Mouse (Mus musculus): Measurements from ENCODE around the gene Kcnip4. TPM values are rescaled to one million over a fixed set of nuclear protein-coding genes. Genes with fewer than 3 reads are reported as not detected.

Gene Kcnip4
- total RNA-seq, 2 experiments from 2014 or later, result 61.0 to 62.2 TPM

GRCm38 (mm10) chr5:48679733-48680595 is 844.7 kb downstream of the Kcnip4 start:
- intact Hi-C loops (cut with DNase I), result no loop called here
- no peak for DNase-seq (ENCODE audit: low spot score in 2 of 2)

- intact Hi-C loops (cut with DNase I), result no loop called here
- no peak for DNase-seq (ENCODE audit: low spot score in 2 of 2)
These were observed 862.2 kb downstream of the Kcnip4 start for GRCm38 (mm10) chr5:48662504-48662903.

GRCm38 (mm10) chr5:48659975-48660374 is 864.7 kb downstream of the Kcnip4 start:
- DNase-seq (ENCODE audit: low spot score in 2 of 2), result no peak
- intact Hi-C loops (cut with DNase I), result no loop called here

GRCm38 (mm10) chr5:48650496-48650895 is 874.2 kb downstream of the Kcnip4 start:
- intact Hi-C loops (cut with DNase I), result no loop called here
- no peak for DNase-seq (ENCODE audit: low spot score in 2 of 2)

GRCm38 (mm10) chr5:48636675-48637074 is 888.0 kb downstream of the Kcnip4 start:
- intact Hi-C loops (cut with DNase I), result no loop called here
- no peak for DNase-seq (ENCODE audit: low spot score in 2 of 2)

GRCm38 (mm10) chr5:48633631-48634030 is 891.1 kb downstream of the Kcnip4 start:
- intact Hi-C loops (cut with DNase I), result no loop called here
- DNase-seq (ENCODE audit: low spot score in 2 of 2), result no peak

- DNase-seq (ENCODE audit: low spot score in 2 of 2), result no peak
- intact Hi-C loops (cut with DNase I), result no loop called here
These were observed 901.3 kb downstream of the Kcnip4 start for GRCm38 (mm10) chr5:48623370-48623769.

GRCm38 (mm10) chr5:48606916-48607315 is 917.8 kb downstream of the Kcnip4 start:
- no peak for DNase-seq (ENCODE audit: low spot score in 2 of 2)

GRCm38 (mm10) chr5:48606281-48606680 is 918.4 kb downstream of the Kcnip4 start:
- intact Hi-C loops (cut with DNase I), result no loop called here
- peak in 1 of 2 experiments; percentile 20 for DNase-seq (ENCODE audit: low spot score in 2 of 2)

More at GRCm38 (mm10) chr5:48606916-48607315, 917.8 kb downstream of the Kcnip4 start:
- intact Hi-C loops (cut with DNase I), result no loop called here

- no peak for DNase-seq (ENCODE audit: low spot score in 2 of 2)
- intact Hi-C loops (cut with DNase I), result no loop called here
These were observed 925.1 kb downstream of the Kcnip4 start for GRCm38 (mm10) chr5:48599481-48600040.

- intact Hi-C loops (cut with DNase I), result no loop called here
These were observed 936.7 kb downstream of the Kcnip4 start for GRCm38 (mm10) chr5:48588014-48588413.

GRCm38 (mm10) chr5:48583431-48583830 is 941.3 kb downstream of the Kcnip4 start:
- no peak for DNase-seq (ENCODE audit: low spot score in 2 of 2)
- intact Hi-C loops (cut with DNase I), result no loop called here

More at GRCm38 (mm10) chr5:48588014-48588413, 936.7 kb downstream of the Kcnip4 start:
- no peak for DNase-seq (ENCODE audit: low spot score in 2 of 2)

GRCm38 (mm10) chr5:48563996-48564587 is 960.6 kb downstream of the Kcnip4 start:
- intact Hi-C loops (cut with DNase I), result no loop called here
- no peak for DNase-seq (ENCODE audit: low spot score in 2 of 2)

GRCm38 (mm10) chr5:48551753-48552152 is 973.0 kb downstream of the Kcnip4 start:
- intact Hi-C loops (cut with DNase I), result no loop called here
- DNase-seq (ENCODE audit: low spot score in 2 of 2), result no peak

GRCm38 (mm10) chr5:48545825-48546224 is 978.9 kb downstream of the Kcnip4 start:
- DNase-seq (ENCODE audit: low spot score in 2 of 2), result no peak
- intact Hi-C loops (cut with DNase I), result no loop called here

- intact Hi-C loops (cut with DNase I), result no loop called here
- no peak for DNase-seq (ENCODE audit: low spot score in 2 of 2)
These were observed 979.6 kb downstream of the Kcnip4 start for GRCm38 (mm10) chr5:48544784-48545734.

GRCm38 (mm10) chr5:48518035-48518434 is 1006.7 kb downstream of the Kcnip4 start:
- no peak for DNase-seq (ENCODE audit: low spot score in 2 of 2)
- intact Hi-C loops (cut with DNase I), result no loop called here

- DNase-seq (ENCODE audit: low spot score in 2 of 2), result no peak
- intact Hi-C loops (cut with DNase I), result no loop called here
These were observed 1011.4 kb downstream of the Kcnip4 start for GRCm38 (mm10) chr5:48513354-48513753.

- intact Hi-C loops (cut with DNase I), result no loop called here
- DNase-seq (ENCODE audit: low spot score in 2 of 2), result no peak
These were observed 1013.4 kb downstream of the Kcnip4 start for GRCm38 (mm10) chr5:48511357-48511756.

GRCm38 (mm10) chr5:48510241-48510640 is 1014.5 kb downstream of the Kcnip4 start:
- DNase-seq (ENCODE audit: low spot score in 2 of 2), result no peak

More at GRCm38 (mm10) chr5:48510241-48510640, 1014.5 kb downstream of the Kcnip4 start:
- intact Hi-C loops (cut with DNase I), result no loop called here
